Mouse (Mus musculus) ES-Bruce4 (cell line): ENCODE data around the gene Klb.

ENCODE experiments used
- CTCF ChIP-seq: IDR thresholded peaks from one replicate; pipeline ENCODE4 v1.8.1; 2011; ENCODE audit warnings: low read depth, low read length
- EP300 ChIP-seq: IDR thresholded peaks from 2 replicates; pipeline ENCODE4 v1.6.1; 2011; ENCODE audit warnings: low read depth, low read length; ENCODE audit not compliant: insufficient read depth
- POLR2A ChIP-seq: IDR thresholded peaks from one replicate; pipeline ENCODE4 v1.8.1; 2011; ENCODE audit warnings: low read length; ENCODE audit not compliant: insufficient read depth

- no peak for TF ChIP-seq CTCF
- TF ChIP-seq POLR2A: no peak
- no peak for TF ChIP-seq EP300
These were observed 37.6 kb downstream of the Klb start for GRCm38 (mm10) chr5:65385704-65386103.
